Mouse (Mus musculus): ENCODE data around the gene Atp13a1. TPM values are rescaled to one million over a fixed set of nuclear protein-coding genes. Genes with fewer than 3 reads are reported as not detected.

Atp13a1 gene
- polyA plus RNA-seq, 1 experiment from 2014 or later, result 50.0 TPM

- H3K9me3 ChIP-seq (ENCODE audit: control insufficient read depth, low read length), result no peaks in the 10 kb centered on the region
- peaks cover 19% of the 10 kb centered on the region for H3K4me1 ChIP-seq (ENCODE audit: control insufficient read depth, insufficient read depth, low read length)
- H3K4me3 ChIP-seq (ENCODE audit: low read length), result no peak overlapping the region
- no peaks in the 10 kb centered on the region for H3K27me3 ChIP-seq (replicated peaks; ENCODE audit: control insufficient read depth, insufficient read depth, low read length)
- no peak overlapping the region for H3K4me2 ChIP-seq (ENCODE audit: low read depth, low read length)
- WGBS, result 94% methylated on average over 6 of the region's 6 CpGs
- no peak overlapping the region for H3K9ac ChIP-seq (ENCODE audit: low read depth, low read length)
- peaks cover 24% of the 10 kb centered on the region for H3K36me3 ChIP-seq (ENCODE audit: control insufficient read depth, insufficient read depth, low read length)
- no peak for ATAC-seq
- H3K27ac ChIP-seq (ENCODE audit: low read length), result no peak overlapping the region
Measured at GRCm38 (mm10) chr8:69794901-69795300, 3.9 kb downstream of the Atp13a1 start.

- no peak for ATAC-seq
- no peaks in the 10 kb centered on the region for H3K9me3 ChIP-seq (ENCODE audit: control insufficient read depth, low read length)
Measured at GRCm38 (mm10) chr8:69796721-69797345, 5.9 kb downstream of the Atp13a1 start.

GRCm38 (mm10) chr8:69797661-69798060, 6.7 kb downstream of the Atp13a1 start:
- Histone ChIP-seq H3K27me3 (replicated peaks; ENCODE audit: control insufficient read depth, insufficient read depth, low read length) (no peaks in the 10 kb centered on the region), H3K4me2 (ENCODE audit: low read depth, low read length) (no peak overlapping the region), H3K36me3 (ENCODE audit: control insufficient read depth, insufficient read depth, low read length) (peaks cover 39% of the 10 kb centered on the region), H3K9me3 (ENCODE audit: control insufficient read depth, low read length) (no peaks in the 10 kb centered on the region), H3K9ac (ENCODE audit: low read depth, low read length) (no peak overlapping the region), H3K4me1 (ENCODE audit: control insufficient read depth, insufficient read depth, low read length) (peaks cover 9% of the 10 kb centered on the region), H3K27ac (ENCODE audit: low read length) (no peak overlapping the region), H3K4me3 (ENCODE audit: low read length) (no peak overlapping the region)
- no peak for ATAC-seq
- WGBS, result 91% methylated on average over 10 of the region's 10 CpGs

More at GRCm38 (mm10) chr8:69796721-69797345, 5.9 kb downstream of the Atp13a1 start:
- no peaks in the 10 kb centered on the region for H3K27me3 ChIP-seq (replicated peaks; ENCODE audit: control insufficient read depth, insufficient read depth, low read length)
- no peak overlapping the region for H3K27ac ChIP-seq (ENCODE audit: low read length)
- WGBS, result 97% methylated on average over 16 of the region's 16 CpGs
- H3K4me3 ChIP-seq (ENCODE audit: low read length), result no peak overlapping the region
- no peak overlapping the region for H3K4me2 ChIP-seq (ENCODE audit: low read depth, low read length)
- no peak overlapping the region for H3K9ac ChIP-seq (ENCODE audit: low read depth, low read length)
- H3K36me3 ChIP-seq (ENCODE audit: control insufficient read depth, insufficient read depth, low read length), result peaks cover 30% of the 10 kb centered on the region
- peaks cover 16% of the 10 kb centered on the region for H3K4me1 ChIP-seq (ENCODE audit: control insufficient read depth, insufficient read depth, low read length)

GRCm38 (mm10) chr8:69799261-69799660, 8.3 kb downstream of the Atp13a1 start:
- no peak overlapping the region for H3K27ac ChIP-seq (ENCODE audit: low read length)
- H3K4me1 ChIP-seq (ENCODE audit: control insufficient read depth, insufficient read depth, low read length), result no peaks in the 10 kb centered on the region
- H3K27me3 ChIP-seq (replicated peaks; ENCODE audit: control insufficient read depth, insufficient read depth, low read length), result no peaks in the 10 kb centered on the region
- no peak overlapping the region for H3K9ac ChIP-seq (ENCODE audit: low read depth, low read length)
- 94% methylated on average over 8 of the region's 8 CpGs for WGBS
- ATAC-seq, result no peak
- no peak overlapping the region for H3K4me3 ChIP-seq (ENCODE audit: low read length)
- peaks cover 46% of the 10 kb centered on the region for H3K36me3 ChIP-seq (ENCODE audit: control insufficient read depth, insufficient read depth, low read length)
- no peaks in the 10 kb centered on the region for H3K9me3 ChIP-seq (ENCODE audit: control insufficient read depth, low read length)
- H3K4me2 ChIP-seq (ENCODE audit: low read depth, low read length), result no peak overlapping the region

GRCm38 (mm10) chr8:69799946-69800345, 9.0 kb downstream of the Atp13a1 start:
- no peaks in the 10 kb centered on the region for H3K27me3 ChIP-seq (replicated peaks; ENCODE audit: control insufficient read depth, insufficient read depth, low read length)
- H3K9ac ChIP-seq (ENCODE audit: low read depth, low read length), result no peak overlapping the region
- no peaks in the 10 kb centered on the region for H3K9me3 ChIP-seq (ENCODE audit: control insufficient read depth, low read length)
- ATAC-seq, result no peak
- H3K4me1 ChIP-seq (ENCODE audit: control insufficient read depth, insufficient read depth, low read length), result no peaks in the 10 kb centered on the region
- H3K4me2 ChIP-seq (ENCODE audit: low read depth, low read length), result no peak overlapping the region
- peaks cover 46% of the 10 kb centered on the region for H3K36me3 ChIP-seq (ENCODE audit: control insufficient read depth, insufficient read depth, low read length)
- no peak overlapping the region for H3K4me3 ChIP-seq (ENCODE audit: low read length)
- 90% methylated on average over 5 of the region's 5 CpGs for WGBS
- H3K27ac ChIP-seq (ENCODE audit: low read length), result no peak overlapping the region

- no peaks in the 10 kb centered on the region for H3K4me1 ChIP-seq (ENCODE audit: control insufficient read depth, insufficient read depth, low read length)
- H3K27me3 ChIP-seq (replicated peaks; ENCODE audit: control insufficient read depth, insufficient read depth, low read length), result no peaks in the 10 kb centered on the region
- H3K36me3 ChIP-seq (ENCODE audit: control insufficient read depth, insufficient read depth, low read length), result peaks cover 52% of the 10 kb centered on the region
- H3K27ac ChIP-seq (ENCODE audit: low read length), result no peak overlapping the region
- ATAC-seq, result no peak
- no peaks in the 10 kb centered on the region for H3K9me3 ChIP-seq (ENCODE audit: control insufficient read depth, low read length)
- WGBS, result 91% methylated on average over 4 of the region's 4 CpGs
- H3K4me2 ChIP-seq (ENCODE audit: low read depth, low read length), result no peak overlapping the region
- H3K9ac ChIP-seq (ENCODE audit: low read depth, low read length), result no peak overlapping the region
- no peak overlapping the region for H3K4me3 ChIP-seq (ENCODE audit: low read length)
Measured at GRCm38 (mm10) chr8:69801796-69802195, 10.8 kb downstream of the Atp13a1 start.

GRCm38 (mm10) chr8:69802216-69802615, 11.3 kb downstream of the Atp13a1 start:
- H3K27ac ChIP-seq (ENCODE audit: low read length), result no peak overlapping the region
- no peaks in the 10 kb centered on the region for H3K4me1 ChIP-seq (ENCODE audit: control insufficient read depth, insufficient read depth, low read length)
- no peaks in the 10 kb centered on the region for H3K9me3 ChIP-seq (ENCODE audit: control insufficient read depth, low read length)
- ATAC-seq, result no peak
- no peak overlapping the region for H3K4me2 ChIP-seq (ENCODE audit: low read depth, low read length)
- no peak overlapping the region for H3K4me3 ChIP-seq (ENCODE audit: low read length)
- no peaks in the 10 kb centered on the region for H3K27me3 ChIP-seq (replicated peaks; ENCODE audit: control insufficient read depth, insufficient read depth, low read length)
- H3K36me3 ChIP-seq (ENCODE audit: control insufficient read depth, insufficient read depth, low read length), result peaks cover 56% of the 10 kb centered on the region
- no peak overlapping the region for H3K9ac ChIP-seq (ENCODE audit: low read depth, low read length)

- no peaks in the 10 kb centered on the region for H3K27me3 ChIP-seq (replicated peaks; ENCODE audit: control insufficient read depth, insufficient read depth, low read length)
Measured at GRCm38 (mm10) chr8:69803366-69803765, 12.4 kb downstream of the Atp13a1 start.

GRCm38 (mm10) chr8:69804537-69804936, 13.6 kb downstream of the Atp13a1 start:
- Histone ChIP-seq H3K9me3 (ENCODE audit: control insufficient read depth, low read length) (no peaks in the 10 kb centered on the region), H3K4me1 (ENCODE audit: control insufficient read depth, insufficient read depth, low read length) (0 out of 2 replicates have a peak, but pooled peaks cover 3% of the 10 kb centered on the region), H3K36me3 (ENCODE audit: control insufficient read depth, insufficient read depth, low read length) (peaks cover 40% of the 10 kb centered on the region), H3K4me2 (ENCODE audit: low read depth, low read length) (no peak overlapping the region), H3K27me3 (replicated peaks; ENCODE audit: control insufficient read depth, insufficient read depth, low read length) (no peaks in the 10 kb centered on the region), H3K9ac (ENCODE audit: low read depth, low read length) (no peak overlapping the region), H3K4me3 (ENCODE audit: low read length) (no peak overlapping the region), H3K27ac (ENCODE audit: low read length) (no peak overlapping the region)
- WGBS, result 92% methylated on average over 6 of the region's 6 CpGs
- no peak for ATAC-seq

More at GRCm38 (mm10) chr8:69803366-69803765, 12.4 kb downstream of the Atp13a1 start:
- Histone ChIP-seq H3K4me1 (ENCODE audit: control insufficient read depth, insufficient read depth, low read length) (0 out of 2 replicates have a peak, but pooled peaks cover 1% of the 10 kb centered on the region), H3K4me2 (ENCODE audit: low read depth, low read length) (no peak overlapping the region), H3K27ac (ENCODE audit: low read length) (no peak overlapping the region), H3K9me3 (ENCODE audit: control insufficient read depth, low read length) (no peaks in the 10 kb centered on the region), H3K36me3 (ENCODE audit: control insufficient read depth, insufficient read depth, low read length) (peaks cover 47% of the 10 kb centered on the region), H3K4me3 (ENCODE audit: low read length) (no peak overlapping the region), H3K9ac (ENCODE audit: low read depth, low read length) (no peak overlapping the region)
- 93% methylated on average over 7 of the region's 7 CpGs for WGBS
- ATAC-seq, result no peak

GRCm38 (mm10) chr8:69805086-69805485, 14.1 kb downstream of the Atp13a1 start:
- no peak overlapping the region for H3K4me2 ChIP-seq (ENCODE audit: low read depth, low read length)
- 93% methylated on average over 10 of the region's 10 CpGs for WGBS

More at GRCm38 (mm10) chr8:69805086-69805485, 14.1 kb downstream of the Atp13a1 start:
- H3K9me3 ChIP-seq (ENCODE audit: control insufficient read depth, low read length), result no peaks in the 10 kb centered on the region
- ATAC-seq, result no peak
- H3K4me1 ChIP-seq (ENCODE audit: control insufficient read depth, insufficient read depth, low read length), result 0 out of 2 replicates have a peak, but pooled peaks cover 3% of the 10 kb centered on the region
- no peaks in the 10 kb centered on the region for H3K27me3 ChIP-seq (replicated peaks; ENCODE audit: control insufficient read depth, insufficient read depth, low read length)
- H3K27ac ChIP-seq (ENCODE audit: low read length), result no peak overlapping the region
- peaks cover 40% of the 10 kb centered on the region for H3K36me3 ChIP-seq (ENCODE audit: control insufficient read depth, insufficient read depth, low read length)
- H3K9ac ChIP-seq (ENCODE audit: low read depth, low read length), result no peak overlapping the region
- no peak overlapping the region for H3K4me3 ChIP-seq (ENCODE audit: low read length)
